Mouse (Mus musculus) liver, postnatal 0 days (tissue): ENCODE measurements around the gene Catsperg1. TPM values are rescaled to one million over a fixed set of nuclear protein-coding genes. Genes with fewer than 3 reads are reported as not detected.

ENCODE experiments used
- ATAC-seq: fragments of 200-750 bp; cut with Nextera tagmentation; 2 replicates; pipeline ENCODE4 v1.8.0; 2017; ENCODE audit warnings: mild to moderate bottlenecking, moderate library complexity
- DNase-seq: peaks from one replicate; pipeline ENCODE4 v3.0.0-alpha.2; 2016
- H3K27ac ChIP-seq: fragments of 300-500 bp; sonication (generic); 2 replicates; pipeline ENCODE4 v1.5.1; 2014; ENCODE audit warnings: antibody characterized with exemption, moderate library complexity, mild to moderate bottlenecking, low read depth
- H3K27me3 ChIP-seq: fragments of 300-500 bp; sonication (generic); 2 replicates; pipeline ENCODE4 v1.6.1; 2014; ENCODE audit warnings: low read length, control low read depth, mixed read lengths; ENCODE audit not compliant: insufficient read depth
- H3K36me3 ChIP-seq: fragments of 300-500 bp; sonication (generic); replicated peaks from 2 replicates; pipeline ENCODE4 v1.6.1; 2014; ENCODE audit warnings: mild to moderate bottlenecking, control low read depth, low read length, moderate library complexity, mixed read lengths; ENCODE audit not compliant: insufficient read depth
- H3K4me1 ChIP-seq: fragments of 300-500 bp; sonication (generic); 2 replicates; pipeline ENCODE4 v1.6.1; 2014; ENCODE audit warnings: antibody characterized with exemption, mild to moderate bottlenecking, control low read depth; ENCODE audit not compliant: insufficient read depth
- H3K4me2 ChIP-seq: fragments of 300-500 bp; sonication (generic); 2 replicates; pipeline ENCODE4 v1.6.1; 2014; ENCODE audit warnings: low read depth, mild to moderate bottlenecking, low read length, moderate library complexity, mixed read lengths
- H3K4me3 ChIP-seq: fragments of 300-500 bp; sonication (generic); 2 replicates; pipeline ENCODE4 v1.5.1; 2014; ENCODE audit warnings: low read depth, low read length
- H3K9ac ChIP-seq: fragments of 300-500 bp; sonication (generic); replicated peaks from 2 replicates; pipeline ENCODE4 v1.6.1; 2014; ENCODE audit warnings: mild to moderate bottlenecking, moderate library complexity
- H3K9me3 ChIP-seq: fragments of 300-500 bp; sonication (generic); 2 replicates; pipeline ENCODE4 v1.6.1; 2016; ENCODE audit warnings: mild to moderate bottlenecking, control low read depth, low read length, mixed read lengths
- CTCF ChIP-seq: sonication (generic); IDR thresholded peaks from 2 replicates; pipeline ENCODE4 v1.5.1; 2016; ENCODE audit warnings: antibody characterized with exemption, low read depth
- EP300 ChIP-seq: IDR thresholded peaks from 2 replicates; pipeline ENCODE4 v1.6.1; 2016; ENCODE audit warnings: antibody characterized with exemption, low read depth, mild to moderate bottlenecking
- WGBS: fragments of 180-500 bp; shearing (Covaris S2); extraction: QIAGEN DNeasy Blood & Tissue Kit; methylation state at CpG from one replicate; pipeline ENCODE4 v1.1.7; 2014; ENCODE audit not compliant: insufficient replicate concordance; 5-methylcytosine and 5-hydroxymethylcytosine counted together
- polyA plus RNA-seq: library from polyadenylated mRNA; unstranded; fragments of >200 nt; fragmentation: Nextera tagmentation; extraction: Ambion mirVana; gene quantifications from 2 replicates; pipeline ENCODE4 v1.2.1, GENCODE M21; 2015

Catsperg1 gene
- polyA plus RNA-seq, 1 experiment from 2014 or later: 0.09 TPM

DNA sequence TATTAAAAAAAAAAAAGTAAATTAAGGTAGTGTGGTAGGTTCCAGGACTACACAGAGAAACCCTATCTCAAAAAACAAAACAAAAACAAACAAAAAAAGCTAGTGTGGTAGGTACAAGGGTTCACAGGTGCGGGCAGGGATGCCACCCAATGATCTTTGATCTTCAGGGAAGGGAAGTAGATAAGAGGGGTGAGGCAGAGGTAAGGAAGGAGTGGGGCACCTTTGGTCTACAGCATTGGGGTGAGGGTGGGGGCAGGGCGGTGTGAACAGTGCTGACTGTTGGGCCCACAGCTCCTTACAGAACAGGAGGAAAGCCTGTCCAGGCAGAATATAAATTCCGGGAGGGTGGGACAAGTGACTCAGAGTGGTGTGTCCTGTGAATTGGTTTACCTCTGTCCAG lies 37.3 kb upstream of the Catsperg1 start:
- Histone ChIP-seq H3K36me3 (no peaks in the 10 kb centered on the region), H3K9ac (no peak overlapping the region), H3K4me1 (peaks cover 19% of the 10 kb centered on the region), H3K27me3 (no peaks in the 10 kb centered on the region), H3K4me2 (no peak overlapping the region), H3K27ac (no peak overlapping the region), H3K9me3 (no peaks in the 10 kb centered on the region), H3K4me3 (no peak overlapping the region)
- ATAC-seq (no peak), DNase-seq (no peak)
- 53% methylated on average over 3 of the region's 3 CpGs for WGBS
- no peak for TF ChIP-seq CTCF
- TF ChIP-seq EP300: no peak

DNA sequence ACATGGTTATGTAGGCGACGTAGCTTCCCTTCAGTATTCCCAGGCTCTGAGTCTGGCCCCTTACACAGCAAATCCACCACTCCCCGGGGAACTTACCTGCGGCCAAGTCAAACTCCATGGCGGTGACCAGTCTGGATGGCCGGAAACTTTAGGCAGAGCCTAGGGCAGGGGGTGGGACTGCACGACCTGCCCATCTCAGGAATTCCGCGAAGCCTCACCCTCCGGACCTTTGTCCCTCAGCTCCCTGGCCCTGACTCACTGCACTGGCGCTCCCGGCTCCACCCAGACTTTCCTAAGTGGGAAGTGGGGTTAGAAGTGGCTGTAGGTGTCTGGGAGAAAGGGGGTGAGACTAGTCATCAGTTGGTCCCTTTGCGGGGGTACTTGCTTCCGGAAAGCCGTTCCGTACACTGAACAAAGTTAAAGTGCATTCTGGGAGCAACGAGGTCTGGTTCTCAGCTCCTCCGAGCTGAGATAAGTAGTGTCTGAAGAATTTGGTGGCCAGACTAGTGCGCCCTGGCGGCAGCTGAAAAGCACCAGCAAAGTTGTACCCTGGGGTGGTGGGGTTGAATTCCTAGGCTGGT lies 34.5 kb upstream of the Catsperg1 start, which contains the start of gene 2200002D01Rik:
TSS of gene 2200002D01Rik (minus strand) at position 206 of the 581 bp plus-strand sequence.
- Histone ChIP-seq H3K36me3 (peaks cover 3% of the 10 kb centered on the region; the same call in 1 of the 2 replicates), H3K4me2 (peak within 1 kb of the TSS; percentile 81), H3K9ac (peak within 1 kb of the TSS; percentile 17; the same call in 1 of the 2 replicates), H3K27me3 (no peaks in the 10 kb centered on the region), H3K4me3 (peak within 1 kb of the TSS; percentile 39), H3K27ac (no peak within 1 kb of the TSS), H3K9me3 (no peaks in the 10 kb centered on the region), H3K4me1 (peaks cover 9% of the 10 kb centered on the region)
- peak; percentile 22 for TF ChIP-seq CTCF
- TF ChIP-seq EP300: no peak
- peak; percentile 37 for DNase-seq
- 30% methylated on average over 20 of the region's 20 CpGs for WGBS
- ATAC-seq: peak; percentile 37; the same call in 1 of the 2 replicates

DNA sequence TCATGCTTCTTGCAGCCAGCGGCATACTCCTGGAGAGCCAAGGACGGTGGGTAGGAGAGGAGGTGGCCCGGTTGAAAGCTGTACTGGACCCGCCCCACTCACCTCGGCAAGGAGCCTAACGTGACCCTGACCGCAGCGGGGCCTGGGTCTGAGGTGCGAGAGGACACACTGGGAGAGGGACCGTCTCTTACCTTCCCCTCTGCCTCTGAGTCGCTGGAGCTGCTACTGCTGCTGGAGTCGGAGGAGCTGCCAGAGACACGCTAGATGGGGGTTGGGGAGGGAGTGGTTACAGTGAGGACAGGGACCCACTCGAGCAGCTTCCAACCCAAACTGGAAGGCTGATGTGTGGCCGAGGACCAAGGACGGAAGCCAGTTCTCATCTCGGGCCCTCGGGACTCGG lies 33.9 kb upstream of the Catsperg1 start:
- 26% methylated on average over 19 of the region's 19 CpGs for WGBS
- H3K9ac ChIP-seq: peak overlapping the region; percentile 17; the same call in 1 of the 2 replicates
- H3K27ac ChIP-seq: no peak overlapping the region

DNA sequence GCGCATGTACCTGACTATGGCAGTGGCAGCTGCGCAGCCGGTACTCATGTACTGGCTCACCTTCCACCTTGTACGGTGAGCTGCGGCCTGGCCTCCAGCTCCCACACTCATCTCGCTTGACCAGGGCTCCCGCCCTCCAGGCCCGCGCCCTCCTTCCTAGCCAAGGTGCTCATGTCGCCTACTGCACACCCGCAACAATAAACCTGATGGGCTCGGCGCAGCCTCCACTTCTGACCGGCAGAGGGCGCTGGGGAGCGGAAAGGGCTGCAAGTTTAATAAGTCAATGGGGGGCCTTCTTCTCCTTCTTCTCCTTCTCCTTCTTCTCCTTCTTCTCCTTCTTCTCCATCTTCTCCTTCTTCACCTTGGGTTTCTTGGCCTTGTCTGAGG lies 33.5 kb upstream of the Catsperg1 start:
- WGBS: 31% methylated on average over 16 of the region's 16 CpGs
- TF ChIP-seq CTCF (peak; percentile 96), EP300 (no peak)
- peaks cover 9% of the 10 kb centered on the region for H3K4me1 ChIP-seq
- H3K9me3 ChIP-seq: no peaks in the 10 kb centered on the region
- DNase-seq (peak; percentile 87), ATAC-seq (peak; percentile 26; the same call in 1 of the 2 replicates)
- peaks cover 3% of the 10 kb centered on the region; the same call in 1 of the 2 replicates for H3K36me3 ChIP-seq
- H3K4me3 ChIP-seq: peak overlapping the region; percentile 39
- 0 out of 2 replicates have a peak overlapping the region, but pooled peaks have one; percentile 17 for H3K9ac ChIP-seq
- peak overlapping the region; percentile 81 for H3K4me2 ChIP-seq
- no peaks in the 10 kb centered on the region for H3K27me3 ChIP-seq
- no peak overlapping the region for H3K27ac ChIP-seq

More for the DNA sequence above, 33.9 kb upstream of the Catsperg1 start:
- H3K4me2 ChIP-seq: peak overlapping the region; percentile 81
- H3K4me1 ChIP-seq: peaks cover 9% of the 10 kb centered on the region
- H3K36me3 ChIP-seq: peaks cover 3% of the 10 kb centered on the region; the same call in 1 of the 2 replicates
- TF ChIP-seq EP300 (no peak), CTCF (no peak)
- no peak for ATAC-seq
- no peaks in the 10 kb centered on the region for H3K27me3 ChIP-seq
- H3K9me3 ChIP-seq: no peaks in the 10 kb centered on the region
- DNase-seq: peak; percentile 37
- H3K4me3 ChIP-seq: peak overlapping the region; percentile 39

DNA sequence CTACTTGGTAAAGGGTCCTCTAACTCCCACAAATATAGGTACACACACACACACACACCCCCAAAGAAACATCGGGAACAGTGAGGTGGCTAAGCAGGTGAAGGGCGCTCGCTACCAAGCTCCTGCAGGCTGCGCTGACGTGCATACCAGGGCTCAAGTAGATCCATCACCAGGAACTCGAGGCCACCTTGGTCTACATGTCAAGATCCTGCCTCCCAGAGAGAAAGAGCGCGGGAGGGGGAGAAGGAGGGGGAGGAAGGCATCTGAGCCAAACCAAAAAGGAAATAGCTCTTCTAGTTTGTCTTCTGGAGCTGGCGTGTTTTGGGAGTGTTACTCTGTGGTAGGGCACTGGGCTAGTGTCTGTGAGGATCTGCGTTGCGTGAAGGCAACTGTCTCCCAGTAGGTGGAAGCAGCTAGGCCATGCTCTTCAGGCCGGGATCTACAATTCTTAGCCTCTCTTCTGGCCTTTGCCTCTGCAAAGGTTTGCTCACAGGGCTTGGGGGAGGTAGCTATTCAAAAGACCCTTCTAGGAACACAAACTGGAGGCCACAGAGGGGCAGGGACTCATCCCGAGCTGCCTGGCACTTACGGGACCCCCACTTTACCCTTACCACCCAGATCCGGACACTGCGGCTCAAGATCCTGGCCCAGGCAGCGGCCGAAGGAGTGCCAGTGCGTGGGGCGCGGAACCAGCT lies 32.9 kb upstream of the Catsperg1 start:
- Histone ChIP-seq H3K27ac (no peak overlapping the region), H3K27me3 (no peaks in the 10 kb centered on the region), H3K9ac (no peak overlapping the region), H3K4me1 (peaks cover 11% of the 10 kb centered on the region), H3K9me3 (no peaks in the 10 kb centered on the region), H3K4me3 (no peak overlapping the region), H3K36me3 (peaks cover 3% of the 10 kb centered on the region; the same call in 1 of the 2 replicates), H3K4me2 (peak overlapping the region; percentile 81; the same call in 1 of the 2 replicates)
- TF ChIP-seq EP300 (no peak), CTCF (no peak)
- DNase-seq (no peak), ATAC-seq (no peak)
- 81% methylated on average over 21 of the region's 21 CpGs for WGBS

DNA sequence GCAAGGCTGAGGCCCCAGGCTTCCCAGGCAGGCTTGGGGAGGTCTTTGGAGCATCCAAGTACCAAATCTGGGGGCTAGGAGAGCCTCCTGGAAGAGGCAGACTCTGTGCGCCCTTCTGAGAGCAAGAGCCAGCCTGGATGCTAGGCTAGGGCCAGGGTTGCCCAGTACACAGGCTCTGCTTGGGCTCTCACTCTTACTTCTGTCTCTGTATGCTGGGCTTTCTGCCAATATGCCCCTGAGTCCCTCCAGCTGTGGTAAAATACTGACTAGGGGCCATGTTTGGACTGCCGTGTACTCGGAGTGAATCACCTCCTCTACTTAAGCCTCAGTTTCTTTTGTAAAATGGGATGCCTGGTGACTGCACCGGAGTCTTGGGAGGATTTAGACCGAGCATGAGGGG lies 32.2 kb upstream of the Catsperg1 start:
- no peak overlapping the region for H3K27ac ChIP-seq
- TF ChIP-seq CTCF: no peak
- TF ChIP-seq EP300: no peak
- DNase-seq (no peak), ATAC-seq (no peak)
- H3K9me3 ChIP-seq: no peaks in the 10 kb centered on the region
- peaks cover 3% of the 10 kb centered on the region; the same call in 1 of the 2 replicates for H3K36me3 ChIP-seq
- no peak overlapping the region for H3K4me2 ChIP-seq
- peaks cover 11% of the 10 kb centered on the region for H3K4me1 ChIP-seq
- no peak overlapping the region for H3K9ac ChIP-seq
- H3K4me3 ChIP-seq: no peak overlapping the region
- H3K27me3 ChIP-seq: no peaks in the 10 kb centered on the region
- 84% methylated on average over 5 of the region's 5 CpGs for WGBS
